Mouse (Mus musculus) urinary bladder, adult 18-20 months (tissue): Measurements from ENCODE around the gene Dtx4.

Source experiments
- DNase-seq, 2 experiments: peaks; one replicate each; pipeline ENCODE4 v3.0.0; 2022; ENCODE audit warnings: low spot score in 2 of 2, mixed read lengths in 2 of 2

Gene Dtx4

GRCm38 (mm10) chr19:12467436-12467835, 33.8 kb downstream of the Dtx4 start:
- DNase-seq = peak in 1 of 2 experiments; percentile 0

DNA sequence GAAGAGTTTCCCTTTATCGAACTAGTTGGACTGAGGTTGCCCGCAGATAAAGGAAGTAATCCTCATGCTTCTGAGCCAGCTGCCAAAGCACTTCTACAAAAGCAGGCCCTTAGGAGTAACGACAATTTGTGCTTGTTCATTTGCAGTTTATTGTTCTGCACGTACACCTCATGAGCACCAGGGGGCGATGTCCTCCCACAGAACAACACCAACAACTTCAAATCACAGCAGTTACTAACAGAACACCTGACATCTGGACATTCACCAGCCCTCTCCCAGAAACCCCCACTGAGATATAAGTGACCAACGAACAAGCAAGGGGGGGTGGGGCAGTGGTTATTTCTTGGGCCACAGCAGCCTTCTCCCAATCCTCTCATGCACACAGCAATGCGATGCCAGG, 35.0 kb downstream of the Dtx4 start:
- DNase-seq = peak in 1 of 2 experiments; percentile 41

DNA sequence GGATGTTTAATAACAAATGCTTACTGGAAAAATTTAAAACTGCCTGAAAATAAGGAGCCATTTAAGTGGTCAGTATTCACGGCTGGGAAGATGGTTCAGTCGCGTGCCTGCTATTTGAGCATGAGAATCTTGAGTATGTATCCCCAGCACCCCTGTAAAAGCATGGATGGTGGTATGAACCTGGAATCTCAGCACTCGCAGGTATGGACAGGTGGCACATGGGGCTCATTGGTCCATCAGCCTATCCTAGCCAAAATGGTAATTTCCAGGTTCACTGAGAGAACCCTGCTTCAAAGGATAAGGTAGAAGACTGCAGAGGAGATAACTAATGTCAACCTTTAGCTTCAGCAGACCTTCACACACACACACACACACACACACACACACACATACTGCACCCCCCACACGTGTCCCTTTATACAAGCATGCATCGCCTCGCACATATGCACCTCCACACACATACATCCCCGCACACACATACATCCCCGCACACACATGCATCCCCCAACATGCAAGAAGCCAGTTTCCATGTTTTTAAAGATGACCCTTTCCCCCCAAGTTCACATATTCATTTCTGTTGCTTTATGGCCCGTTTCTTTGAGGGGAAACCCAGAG, 35.6 kb downstream of the Dtx4 start:
- no peak for DNase-seq

DNA sequence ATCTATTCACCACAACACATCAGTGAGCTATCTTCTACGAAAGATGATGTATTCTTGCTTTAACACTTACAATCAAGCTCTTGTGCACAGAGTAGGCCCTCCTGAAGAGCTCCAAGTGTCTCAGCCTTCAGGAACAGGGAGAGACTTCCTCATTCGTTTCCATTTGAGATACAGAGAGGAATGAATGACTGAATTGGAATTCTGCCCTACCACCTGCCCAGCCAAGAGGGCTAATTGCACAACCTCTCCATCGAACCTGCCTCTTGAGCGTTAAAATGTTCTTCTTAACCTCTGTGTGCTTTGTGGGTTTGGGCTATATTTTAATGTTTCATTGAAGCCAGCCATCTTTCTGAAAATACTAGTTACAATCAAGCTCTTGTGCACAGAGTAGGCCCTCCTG, 36.6 kb downstream of the Dtx4 start:
- DNase-seq = no peak

- DNase-seq = no peak
These were observed 37.1 kb downstream of the Dtx4 start for GRCm38 (mm10) chr19:12464127-12464526.

GRCm38 (mm10) chr19:12463722-12464035, 37.6 kb downstream of the Dtx4 start:
- DNase-seq = no peak

DNA sequence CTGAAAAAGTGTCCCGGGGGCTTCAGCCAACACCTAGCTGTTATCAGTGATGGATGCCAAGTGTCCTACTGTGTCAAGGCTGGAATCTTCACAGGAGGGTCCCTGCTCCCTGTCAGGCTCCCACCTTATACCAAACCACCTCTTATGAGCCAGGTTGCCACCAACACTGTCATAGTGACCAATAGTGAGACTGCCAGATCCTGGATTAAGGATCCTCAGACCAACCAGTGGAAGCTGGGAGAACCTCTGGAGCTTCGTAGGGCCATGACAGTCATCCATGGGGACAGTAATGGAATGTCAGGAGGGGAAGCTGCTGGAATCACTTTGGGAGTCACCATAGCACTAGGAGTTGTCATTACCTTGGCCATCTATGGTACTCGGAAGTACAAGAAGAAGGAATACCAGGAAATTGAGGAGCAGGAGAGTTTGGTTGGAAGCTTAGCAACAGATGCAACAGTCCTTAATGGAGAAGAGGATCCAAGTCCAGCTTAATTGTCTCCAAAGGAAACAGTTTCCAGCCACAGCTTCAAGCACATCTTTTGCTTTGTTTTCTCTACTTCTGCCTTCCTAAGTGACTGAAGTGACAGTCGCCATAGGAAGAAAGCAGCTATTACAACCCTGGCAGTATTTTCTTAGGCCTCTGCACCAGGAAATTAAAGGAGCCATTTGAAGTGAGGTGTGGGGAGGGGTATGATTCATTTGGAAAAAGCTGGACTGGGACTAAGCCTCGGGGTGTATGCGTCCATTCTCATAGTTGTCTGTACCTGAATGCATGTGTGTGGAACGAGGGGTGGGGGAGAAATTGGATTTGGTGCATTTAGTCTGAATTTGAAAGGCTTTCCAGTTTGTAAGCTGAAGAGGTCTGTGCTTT, 38.2 kb downstream of the Dtx4 start:
- no peak for DNase-seq

GRCm38 (mm10) chr19:12460282-12461249, 40.7 kb downstream of the Dtx4 start, which contains the start of gene Mpeg1:
Mpeg1 (plus strand) TSS chr19:12460779.
- DNase-seq = no peak

DNA sequence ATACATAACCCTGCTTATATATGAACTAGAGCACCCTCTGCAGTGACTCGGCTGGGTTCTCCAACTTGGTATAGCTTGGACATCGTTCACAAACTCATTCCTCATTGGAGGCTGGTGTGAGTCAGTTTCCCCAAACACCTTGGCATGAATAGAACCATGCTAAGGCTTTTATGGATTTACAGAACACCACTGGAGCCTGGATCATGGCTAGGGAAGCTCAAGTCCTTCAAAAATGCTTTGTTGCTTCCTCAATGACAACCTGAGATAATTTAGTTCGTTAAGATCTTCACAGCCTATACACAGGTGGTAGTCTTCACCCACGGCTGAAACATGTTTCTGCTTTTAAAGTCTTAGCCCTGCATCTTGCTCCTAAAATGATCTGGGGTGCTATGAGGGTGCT, 41.7 kb downstream of the Dtx4 start:
- DNase-seq = no peak

DNA sequence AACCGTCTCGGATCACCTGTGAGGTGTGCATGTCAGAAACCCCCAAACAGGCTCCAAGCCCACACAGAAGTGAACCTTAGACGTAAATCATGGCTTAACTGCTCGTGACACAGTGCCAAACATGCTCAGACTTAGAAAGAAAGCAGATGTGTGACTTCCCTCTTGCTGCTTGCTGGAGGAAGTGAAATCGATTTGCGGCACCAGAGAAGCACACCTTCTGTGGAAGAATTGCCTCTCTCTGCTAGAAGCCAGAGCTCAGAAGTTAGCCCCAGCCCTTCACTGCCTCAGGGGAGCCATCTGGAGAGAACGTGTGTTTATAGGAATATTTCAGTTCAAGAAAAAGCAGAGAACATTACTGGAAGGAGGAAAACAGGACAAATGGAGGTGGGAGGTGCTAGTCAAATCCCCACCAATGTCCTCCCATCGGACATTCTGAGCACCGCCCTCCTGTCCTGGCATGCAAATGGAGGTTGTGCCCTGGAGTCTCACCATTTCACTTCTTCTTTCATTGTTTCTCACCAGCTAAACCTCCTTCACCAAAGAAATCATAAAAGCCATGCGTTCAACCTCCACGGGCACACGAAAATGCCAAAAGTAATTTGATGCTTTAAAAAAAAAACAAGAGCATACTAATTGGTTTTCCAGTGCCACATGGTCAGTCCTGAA, 43.7 kb downstream of the Dtx4 start:
- no peak for DNase-seq

DNA sequence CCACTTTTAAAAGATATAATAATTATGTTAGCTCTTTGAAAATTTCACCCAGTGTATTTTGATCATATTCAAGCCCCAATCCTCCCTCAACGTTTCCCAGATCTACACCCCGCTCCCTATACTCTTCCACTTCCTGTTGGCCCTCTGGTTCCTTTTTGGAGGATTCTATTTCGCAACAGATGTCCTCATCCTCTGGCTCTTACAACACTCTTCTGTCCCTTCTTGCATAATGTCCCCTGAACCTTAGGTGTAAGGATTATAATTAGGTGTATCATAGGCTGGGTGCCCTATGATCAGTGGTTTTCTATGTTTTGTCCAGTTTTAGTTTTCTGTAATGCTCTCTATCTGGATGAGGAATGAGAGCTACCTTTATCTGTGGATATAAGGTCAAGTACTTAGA, 56.2 kb downstream of the Dtx4 start:
- DNase-seq = no peak

DNA sequence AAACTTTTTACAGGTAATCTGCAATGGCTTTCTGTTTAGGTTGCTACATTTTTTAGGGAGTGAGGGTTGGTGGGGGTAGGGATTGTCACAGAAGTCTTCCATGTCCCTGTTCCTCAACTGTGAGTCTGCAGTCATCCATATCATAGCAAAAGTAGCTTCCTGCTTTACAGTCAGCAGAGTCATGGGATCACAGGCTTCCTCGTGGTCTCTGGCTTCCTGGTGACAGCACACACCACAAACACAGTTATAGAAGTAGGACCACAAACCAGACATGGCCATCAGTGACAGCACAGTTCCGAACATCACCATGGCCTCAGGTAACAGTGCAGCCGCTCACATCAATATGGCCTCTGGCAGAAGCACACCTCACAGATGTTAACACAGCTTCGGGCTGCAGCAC, 58.7 kb downstream of the Dtx4 start:
- DNase-seq = no peak

GRCm38 (mm10) chr19:12440103-12440725, 61.0 kb downstream of the Dtx4 start:
- DNase-seq = no peak

DNA sequence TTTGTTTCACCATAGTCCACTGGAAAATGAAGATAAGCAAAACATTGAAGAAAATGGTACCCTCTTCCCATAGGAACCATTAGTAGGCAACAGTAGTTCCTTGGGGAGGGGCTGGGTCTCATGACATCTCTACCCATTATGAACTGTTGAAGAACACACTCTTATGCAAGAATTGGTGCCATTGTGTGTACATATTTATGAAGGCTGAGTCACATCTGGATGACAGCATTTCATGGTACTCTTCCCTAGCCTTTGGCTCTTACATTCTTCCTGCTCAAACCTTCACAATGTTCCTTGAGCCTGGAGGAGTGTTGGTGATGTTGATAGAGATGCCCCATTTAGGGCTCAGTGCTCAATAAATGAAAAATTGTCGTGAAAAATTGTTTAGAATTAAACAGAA, 61.7 kb downstream of the Dtx4 start:
- no peak for DNase-seq

- DNase-seq = no peak
These were observed 65.3 kb downstream of the Dtx4 start for GRCm38 (mm10) chr19:12435750-12436524.

DNA sequence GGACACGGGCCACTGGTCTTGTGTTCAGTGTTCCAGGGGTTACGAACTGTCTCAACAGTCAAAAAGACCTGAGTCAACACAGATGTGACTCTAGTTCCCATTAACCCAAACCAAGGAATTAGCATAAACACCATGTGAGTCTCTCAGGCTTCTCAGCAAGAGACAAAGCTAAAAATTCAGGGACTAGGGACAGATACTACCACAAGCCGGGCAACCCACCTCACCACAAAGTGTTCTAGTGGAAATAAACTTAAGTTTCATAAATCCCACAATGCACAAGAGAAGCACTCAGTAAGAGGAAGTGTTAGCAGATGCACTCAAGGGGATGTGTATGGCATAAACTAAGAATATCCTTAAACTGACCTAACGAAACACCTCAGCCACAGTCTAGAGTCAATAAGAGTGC, 66.2 kb downstream of the Dtx4 start:
- no peak for DNase-seq

DNA sequence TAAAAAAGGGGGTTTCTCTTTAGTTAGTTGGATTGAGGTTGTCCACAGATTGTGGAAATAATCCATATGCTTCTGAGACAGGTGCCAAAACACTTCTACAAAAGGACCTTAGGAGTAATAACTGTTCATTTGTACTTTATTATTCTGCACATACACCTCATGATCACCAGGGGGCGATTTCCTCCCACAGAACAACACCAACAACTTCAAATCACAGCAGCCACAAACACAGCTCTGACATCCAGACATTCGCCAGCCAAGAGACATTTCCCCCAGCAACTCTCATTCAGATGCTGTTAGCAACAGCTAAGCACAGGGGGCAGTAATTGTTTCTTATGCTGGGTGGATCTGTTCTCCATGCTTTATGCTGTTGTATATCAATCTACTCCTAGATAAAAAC, 68.2 kb downstream of the Dtx4 start:
- peak in 1 of 2 experiments; percentile 32 for DNase-seq

DNA sequence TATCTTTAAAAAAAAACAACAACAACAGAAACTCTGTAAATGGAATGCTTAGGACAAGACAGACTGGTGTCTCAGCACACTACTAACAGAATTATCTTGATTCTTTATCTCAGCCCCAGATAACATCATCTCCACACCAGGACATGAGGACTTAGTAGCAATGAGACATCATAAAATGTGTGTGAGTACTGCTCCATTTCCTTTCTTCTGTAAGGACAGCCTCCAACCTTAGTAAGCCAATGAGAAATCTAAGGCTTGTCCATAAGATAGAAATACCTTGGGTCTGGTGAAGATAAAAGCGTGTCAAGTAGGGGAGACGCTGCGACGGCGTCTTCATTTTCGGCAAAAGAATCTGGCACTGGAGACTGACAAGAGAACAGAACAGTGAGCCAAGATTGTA, 73.6 kb downstream of the Dtx4 start, which contains the start of gene Pfpl:
Gene Pfpl, plus strand, starts transcription at position 301 of the 400 bp plus-strand sequence.
- no peak for DNase-seq

- DNase-seq = no peak
These were observed 74.2 kb downstream of the Dtx4 start for GRCm38 (mm10) chr19:12427101-12427500.

DNA sequence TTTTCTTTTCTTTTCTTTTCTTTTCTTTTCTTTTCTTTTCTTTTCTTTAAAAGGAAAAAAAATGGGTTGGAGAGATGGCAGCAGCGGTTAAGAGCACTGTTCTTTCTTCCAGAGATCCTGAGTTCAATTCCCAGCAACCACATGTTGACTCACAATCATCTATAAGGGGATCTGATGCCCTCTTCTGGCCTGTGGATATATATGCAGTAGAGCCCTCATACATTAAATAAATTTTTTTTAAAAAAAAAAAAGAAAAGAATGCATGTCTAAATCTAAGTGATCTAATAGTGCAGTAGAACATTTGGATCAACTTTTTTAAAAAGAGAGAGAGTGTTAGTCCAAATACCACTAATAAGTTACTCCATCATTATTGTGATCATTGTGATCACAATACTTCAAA, 79.6 kb downstream of the Dtx4 start:
- no peak for DNase-seq
